Mouse (Mus musculus) heart, embryonic 14.5 days (tissue): ENCODE results near the gene Mfsd12. TPM values are rescaled to one million over a fixed set of nuclear protein-coding genes. Genes with fewer than 3 reads are reported as not detected.

Source experiments
- ATAC-seq: fragments of 200-750 bp; cut with Nextera tagmentation; 2 replicates; pipeline ENCODE4 v1.8.0; 2017; ENCODE audit warnings: low read depth, moderate TSS enrichment; ENCODE audit not compliant: insufficient number of reproducible peaks, insufficient read depth, low FRiP score
- H3K27ac ChIP-seq, 2 experiments: fragments of 200-500 bp in 1 of 2; fragments of 300-500 bp in 1 of 2; sonication (generic) in 1 of 2; replicated peaks in 1 of 2; 2 replicates each; pipeline ENCODE4 v1.5.1; 2012 to 2014; ENCODE audit warnings: low read depth in 2 of 2, low read length in 2 of 2, control low read depth in 1 of 2, mild to moderate bottlenecking in 1 of 2, mixed read lengths in 1 of 2; ENCODE audit not compliant: control insufficient read depth in 1 of 2, insufficient read depth in 1 of 2
- H3K27me3 ChIP-seq: fragments of 300-500 bp; sonication (generic); 2 replicates; pipeline ENCODE4 v1.6.1; 2014; ENCODE audit warnings: mild to moderate bottlenecking, low read length, control low read depth; ENCODE audit not compliant: control insufficient read depth, insufficient read depth
- H3K36me3 ChIP-seq: fragments of 300-500 bp; sonication (generic); 2 replicates; pipeline ENCODE4 v1.6.1; 2014; ENCODE audit warnings: mild to moderate bottlenecking, control low read depth, low read length, mixed read lengths; ENCODE audit not compliant: control insufficient read depth, insufficient read depth
- H3K4me1 ChIP-seq, 2 experiments: fragments of 200-500 bp in 1 of 2; fragments of 300-500 bp in 1 of 2; sonication (generic) in 1 of 2; 2 replicates each; pipeline ENCODE4 v1.6.1; 2012 to 2014; ENCODE audit warnings: low read length in 2 of 2, control low read depth in 1 of 2, mixed read lengths in 1 of 2; ENCODE audit not compliant: control insufficient read depth in 2 of 2, insufficient read depth in 2 of 2
- H3K4me2 ChIP-seq: fragments of 300-500 bp; sonication (generic); 2 replicates; pipeline ENCODE4 v1.6.1; 2014; ENCODE audit warnings: mild to moderate bottlenecking, low read length
- H3K4me3 ChIP-seq, 2 experiments: fragments of 200-500 bp in 1 of 2; fragments of 300-500 bp in 1 of 2; sonication (generic) in 1 of 2; 2 replicates each; pipeline ENCODE4 v1.5.1; 2012 to 2014; ENCODE audit warnings: low read length in 2 of 2, mild to moderate bottlenecking in 2 of 2, control low read depth in 1 of 2, low read depth in 1 of 2, moderate library complexity in 1 of 2; ENCODE audit not compliant: control insufficient read depth in 1 of 2, insufficient read depth in 1 of 2
- H3K9ac ChIP-seq: fragments of 300-500 bp; sonication (generic); 2 replicates; pipeline ENCODE4 v1.6.1; 2014; ENCODE audit warnings: mild to moderate bottlenecking, low read length
- H3K9me3 ChIP-seq: fragments of 300-500 bp; sonication (generic); 2 replicates; pipeline ENCODE4 v1.6.1; 2016; ENCODE audit warnings: low read length, control low read depth; ENCODE audit not compliant: control insufficient read depth
- WGBS: fragments of 180-500 bp; shearing (Covaris S2); extraction: QIAGEN DNeasy Blood & Tissue Kit; methylation state at CpG from one replicate; pipeline ENCODE4 v1.1.7; 2014; 5-methylcytosine and 5-hydroxymethylcytosine counted together
- polyA plus RNA-seq: library from polyadenylated mRNA; unstranded; fragments of >200 nt; fragmentation: Nextera tagmentation; extraction: Ambion mirVana; gene quantifications from 2 replicates; pipeline ENCODE4 v1.2.1, GENCODE M21; 2014

Mfsd12 gene
- polyA plus RNA-seq, 1 experiment from 2014 or later = 6.5 TPM

- Histone ChIP-seq H3K27ac (peak overlapping the region in 1 of 2 experiments; percentile 84; a peak in 2 of 4 replicates), H3K4me2 (peak overlapping the region; percentile 98), H3K36me3 (peaks cover 34% of the 10 kb centered on the region), H3K9me3 (no peaks in the 10 kb centered on the region), H3K4me1 (peaks cover 17 to 28% of the 10 kb centered on the region in 2 experiments), H3K9ac (peak overlapping the region; percentile 96), H3K27me3 (no peaks in the 10 kb centered on the region), H3K4me3 (peak overlapping the region; percentile 66 to 85)
- no peak for ATAC-seq
- WGBS = 6% methylated on average over 11 of the region's 12 CpGs
Measured at GRCm38 (mm10) chr10:81349146-81349545, 8.1 kb upstream of the Mfsd12 start.

- WGBS = under 1% methylated on average over 26 of the region's 29 CpGs
- H3K4me1 ChIP-seq = peaks cover 17 to 28% of the 10 kb centered on the region in 2 experiments
- H3K27me3 ChIP-seq = no peaks in the 10 kb centered on the region
- H3K9ac ChIP-seq = peak overlapping the region; percentile 96
- peak overlapping the region; percentile 98 for H3K4me2 ChIP-seq
- peak overlapping the region; percentile 19 to 84 for H3K27ac ChIP-seq
- peak overlapping the region; percentile 66 to 85 for H3K4me3 ChIP-seq
- 0 out of 2 replicates have a peak, but pooled peaks have one; percentile 6 for ATAC-seq
- peaks cover 34% of the 10 kb centered on the region for H3K36me3 ChIP-seq
- H3K9me3 ChIP-seq = no peaks in the 10 kb centered on the region
Measured at GRCm38 (mm10) chr10:81349961-81350350, 7.3 kb upstream of the Mfsd12 start.

- under 1% methylated on average over 54 of the region's 54 CpGs for WGBS
- no peaks in the 10 kb centered on the region for H3K27me3 ChIP-seq
- H3K36me3 ChIP-seq = peaks cover 31% of the 10 kb centered on the region
- H3K4me2 ChIP-seq = peak within 1 kb of the TSS; percentile 98
- ATAC-seq = peak; percentile 93
- H3K27ac ChIP-seq = peak within 1 kb of the TSS; percentile 52 to 84
- peak within 1 kb of the TSS; percentile 67 to 85 for H3K4me3 ChIP-seq
- no peaks in the 10 kb centered on the region for H3K9me3 ChIP-seq
- peak within 1 kb of the TSS; percentile 96 for H3K9ac ChIP-seq
- H3K4me1 ChIP-seq = peaks cover 17 to 28% of the 10 kb centered on the region in 2 experiments
Measured at GRCm38 (mm10) chr10:81350351-81351063, 6.8 kb upstream of the Mfsd12 start, which contains the start of gene Hmg20b. Gene Hmg20b, minus strand, starts transcription at chr10:81350480.

GRCm38 (mm10) chr10:81351678-81352291 lies 5.5 kb upstream of the Mfsd12 start:
- Histone ChIP-seq H3K4me2 (no peak overlapping the region), H3K27ac (no peak overlapping the region)

GRCm38 (mm10) chr10:81354738-81355477 lies 2.4 kb upstream of the Mfsd12 start:
- WGBS = 61% methylated on average over 9 of the region's 9 CpGs
- H3K27ac ChIP-seq = no peak overlapping the region

More at GRCm38 (mm10) chr10:81351678-81352291, 5.5 kb upstream of the Mfsd12 start:
- Histone ChIP-seq H3K36me3 (peaks cover 19% of the 10 kb centered on the region), H3K27me3 (no peaks in the 10 kb centered on the region), H3K4me3 (no peak overlapping the region), H3K4me1 (peaks cover 14 to 31% of the 10 kb centered on the region in 2 experiments), H3K9ac (no peak overlapping the region), H3K9me3 (no peaks in the 10 kb centered on the region)
- no peak for ATAC-seq
- 22% methylated on average over 9 of the region's 9 CpGs for WGBS

GRCm38 (mm10) chr10:81355533-81355932 lies 1.8 kb upstream of the Mfsd12 start:
- ATAC-seq = no peak
- no peaks in the 10 kb centered on the region for H3K9me3 ChIP-seq
- H3K36me3 ChIP-seq = peaks cover 6% of the 10 kb centered on the region; the same call in 1 of the 2 replicates
- H3K9ac ChIP-seq = no peak overlapping the region
- H3K4me3 ChIP-seq = no peak overlapping the region
- WGBS = 67% methylated on average over 4 of the region's 4 CpGs
- H3K4me1 ChIP-seq = peaks cover 9 to 31% of the 10 kb centered on the region in 2 experiments
- no peak overlapping the region for H3K27ac ChIP-seq
- no peak overlapping the region for H3K4me2 ChIP-seq
- no peaks in the 10 kb centered on the region for H3K27me3 ChIP-seq

More at GRCm38 (mm10) chr10:81354738-81355477, 2.4 kb upstream of the Mfsd12 start:
- Histone ChIP-seq H3K27me3 (no peaks in the 10 kb centered on the region), H3K36me3 (no peaks in the 10 kb centered on the region), H3K4me1 (peaks cover 9 to 25% of the 10 kb centered on the region in 2 experiments), H3K4me3 (no peak overlapping the region), H3K4me2 (no peak overlapping the region), H3K9me3 (no peaks in the 10 kb centered on the region), H3K9ac (0 out of 2 replicates have a peak overlapping the region, but pooled peaks have one; percentile 19)
- ATAC-seq = no peak

- WGBS = 51% methylated on average over 12 of the region's 12 CpGs
Measured at GRCm38 (mm10) chr10:81356352-81356990, 820 bp upstream of the Mfsd12 start.

More at GRCm38 (mm10) chr10:81356352-81356990, 820 bp upstream of the Mfsd12 start:
- Histone ChIP-seq H3K27ac (no peak overlapping the region), H3K27me3 (no peaks in the 10 kb centered on the region), H3K9ac (no peak overlapping the region), H3K4me1 (peaks cover 9 to 37% of the 10 kb centered on the region in 2 experiments), H3K4me3 (peak overlapping the region in 1 of 2 experiments; percentile 92; a peak in 1 of 4 replicates), H3K9me3 (no peaks in the 10 kb centered on the region), H3K4me2 (peak overlapping the region; percentile 98), H3K36me3 (peaks cover 12% of the 10 kb centered on the region)
- no peak for ATAC-seq
